ENCODE assay signal across 20 mouse cellular contexts in the genomic region with DNA sequence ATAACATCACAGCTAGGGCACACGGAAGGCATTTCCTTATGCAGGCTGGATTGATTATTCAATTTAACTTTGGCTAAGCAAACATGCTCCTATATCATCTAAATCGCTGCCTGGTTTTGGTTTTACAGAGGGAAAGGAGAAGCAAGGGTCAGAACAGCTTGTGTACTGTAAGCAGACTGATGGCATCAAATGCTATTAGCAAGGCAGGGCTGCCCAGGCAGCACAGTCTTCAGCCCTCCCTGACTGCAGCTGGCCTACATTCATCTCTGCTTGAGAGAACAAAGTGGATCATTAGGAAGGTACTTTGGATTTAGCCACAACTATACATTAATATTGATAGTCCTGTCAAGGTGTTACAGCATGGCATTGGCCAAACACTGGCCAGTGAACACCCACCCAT.
"Had no signal": no experiment of that assay in that cellular context is flagged by ENCODE, and none has a peak within 500 bp of the region (broad histone marks: within the 10 kb centered on the region; RNA-seq: fewer than 3 reads in every experiment).

No protein-coding gene starts in this region.

- H3K4me3 ChIP-seq: layer of hippocampus, adult 2 months; limb, embryonic 12.5 days; limb, embryonic 15.5 days; midbrain, embryonic 12.5 days; midbrain, embryonic 15.5 days; stomach, embryonic 15.5 days had no signal

- H3K4me1 ChIP-seq: limb, embryonic 15.5 days; midbrain, embryonic 15.5 days; stomach, embryonic 15.5 days had no signal

- H3K27ac ChIP-seq: layer of hippocampus, adult 2 months; limb, embryonic 12.5 days; limb, embryonic 15.5 days; liver, embryonic 14.5 days; macrophage; midbrain, embryonic 12.5 days; midbrain, embryonic 15.5 days; stomach, embryonic 15.5 days had no signal

- H3K9me3 ChIP-seq: limb, embryonic 12.5 days; limb, embryonic 15.5 days; midbrain, embryonic 12.5 days; midbrain, embryonic 15.5 days; stomach, embryonic 15.5 days had no signal

- DNase-seq: kidney, adult 8-10 months; kidney, postnatal 14 days; kidney, postnatal 4 days; layer of hippocampus, adult 9-11 months; liver, postnatal 0 days; lung, embryonic 14.5 days; retina, postnatal 1 day; right cerebral cortex, postnatal 25 days; spleen, adult 18-20 months; thymus, postnatal 25 days had no signal

- H3K4me2 ChIP-seq: limb, embryonic 12.5 days; limb, embryonic 15.5 days; liver, embryonic 11.5 days; lung, embryonic 14.5 days; midbrain, embryonic 12.5 days; midbrain, embryonic 15.5 days; stomach, embryonic 15.5 days had no signal

- ATAC-seq: liver, postnatal 0 days; lung, postnatal 0 days had no signal

- H3K9ac ChIP-seq: limb, embryonic 12.5 days; limb, embryonic 15.5 days; liver, embryonic 14.5 days; liver, postnatal 0 days; lung, embryonic 14.5 days; midbrain, embryonic 12.5 days; midbrain, embryonic 15.5 days; stomach, embryonic 15.5 days had no signal

- H3K36me3 ChIP-seq: limb, embryonic 12.5 days; limb, embryonic 15.5 days; midbrain, embryonic 12.5 days; midbrain, embryonic 15.5 days; stomach, embryonic 15.5 days had no signal

- H3K27me3 ChIP-seq: limb, embryonic 12.5 days; limb, embryonic 15.5 days; midbrain, embryonic 12.5 days; midbrain, embryonic 15.5 days; stomach, embryonic 15.5 days had no signal
